Mouse (Mus musculus): Measurements from ENCODE around the gene Hnrnpll. TPM values are rescaled to one million over a fixed set of nuclear protein-coding genes. Genes with fewer than 3 reads are reported as not detected.

The Hnrnpll gene
- polyA plus RNA-seq, 1 experiment from 2014 or later = 86.7 TPM

- H3K36me3 ChIP-seq = no peaks in the 10 kb centered on the region
- peaks cover 17% of the 10 kb centered on the region for H3K4me1 ChIP-seq
- no peaks in the 10 kb centered on the region; the same call in 1 of the 2 replicates for H3K27me3 ChIP-seq (ENCODE audit: low read depth, poor library complexity, severe bottlenecking)
- WGBS = 36% methylated on average over 7 of the region's 7 CpGs
- no peaks in the 10 kb centered on the region for H3K9me3 ChIP-seq (replicated peaks)
- no peak overlapping the region for H3K4me3 ChIP-seq
- peak overlapping the region; percentile 59 for H3K27ac ChIP-seq (replicated peaks)
- DNase-seq (ENCODE audit: low spot score) = no peak
Measured at GRCm38 (mm10) chr17:79982548-79982947, 79.6 kb downstream of the Hnrnpll start.

DNA sequence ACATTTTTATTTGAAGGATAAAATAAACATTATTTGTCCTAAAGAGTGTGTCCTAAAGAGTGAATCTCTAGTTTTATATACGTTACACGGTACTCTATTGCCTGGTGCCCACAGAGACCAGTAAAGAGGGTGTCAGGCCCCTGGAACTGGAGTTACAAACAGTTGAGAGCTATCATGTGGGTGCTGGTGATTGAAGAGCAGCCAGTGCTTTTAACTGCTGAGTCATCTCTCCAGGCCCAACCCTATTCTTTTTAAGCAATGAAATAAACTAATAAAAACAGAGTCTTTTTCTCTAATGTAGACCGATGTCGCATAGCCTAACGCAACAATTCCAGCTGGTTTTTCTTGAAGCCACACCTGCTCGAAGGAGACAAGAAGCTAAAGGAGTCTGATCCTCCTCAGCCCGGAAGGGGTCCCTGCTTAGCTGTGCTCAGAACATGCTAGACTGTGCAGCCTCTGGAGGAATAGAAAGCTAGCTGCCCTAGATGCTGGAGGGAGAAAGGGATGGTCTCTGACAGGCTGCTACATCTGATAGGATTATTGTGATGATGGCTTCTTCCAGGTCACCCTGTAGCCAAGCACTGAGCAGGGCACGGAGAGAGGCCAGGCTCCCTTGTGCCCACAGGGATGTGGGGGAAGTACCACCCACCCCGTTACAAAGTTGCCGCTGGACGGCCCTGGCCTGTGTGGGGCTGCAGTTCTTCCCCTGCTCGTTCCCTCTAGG, 80.2 kb downstream of the Hnrnpll start:
- peak overlapping the region; percentile 59 for H3K27ac ChIP-seq (replicated peaks)
- peaks cover 18% of the 10 kb centered on the region for H3K4me1 ChIP-seq
- no peaks in the 10 kb centered on the region for H3K36me3 ChIP-seq
- 69% methylated on average over 12 of the region's 12 CpGs for WGBS
- H3K4me3 ChIP-seq = no peak overlapping the region
- DNase-seq (ENCODE audit: low spot score) = no peak
- no peaks in the 10 kb centered on the region; the same call in 1 of the 2 replicates for H3K27me3 ChIP-seq (ENCODE audit: low read depth, poor library complexity, severe bottlenecking)
- H3K9me3 ChIP-seq (replicated peaks) = no peaks in the 10 kb centered on the region

GRCm38 (mm10) chr17:79981348-79981747, 80.8 kb downstream of the Hnrnpll start:
- Histone ChIP-seq H3K4me3 (no peak overlapping the region), H3K27ac (replicated peaks) (no peak overlapping the region), H3K27me3 (ENCODE audit: low read depth, poor library complexity, severe bottlenecking) (no peaks in the 10 kb centered on the region; the same call in 1 of the 2 replicates), H3K9me3 (replicated peaks) (no peaks in the 10 kb centered on the region), H3K36me3 (no peaks in the 10 kb centered on the region), H3K4me1 (peaks cover 24% of the 10 kb centered on the region)
- WGBS = 76% methylated on average over 6 of the region's 6 CpGs
- no peak for DNase-seq (ENCODE audit: low spot score)

GRCm38 (mm10) chr17:79980421-79981120, 81.6 kb downstream of the Hnrnpll start:
- Histone ChIP-seq H3K4me1 (peaks cover 31% of the 10 kb centered on the region), H3K9me3 (replicated peaks) (no peaks in the 10 kb centered on the region), H3K4me3 (no peak overlapping the region), H3K36me3 (no peaks in the 10 kb centered on the region), H3K27me3 (ENCODE audit: low read depth, poor library complexity, severe bottlenecking) (no peaks in the 10 kb centered on the region; the same call in 1 of the 2 replicates), H3K27ac (replicated peaks) (no peak overlapping the region)
- no peak for DNase-seq (ENCODE audit: low spot score)
- 84% methylated on average over 10 of the region's 10 CpGs for WGBS

Other genes with a start within 250 kb of the Hnrnpll start
- 36.2 and 37.7 TPM in 2 replicates for gene Atl2, start 166.2 kb downstream of the Hnrnpll start, polyA plus RNA-seq (2016; fragmentation: Nextera tagmentation; extraction: Ambion mirVana)
- gene Galm, start 65.1 kb upstream of the Hnrnpll start, polyA plus RNA-seq (2016; fragmentation: Nextera tagmentation; extraction: Ambion mirVana) = 8.1 and 9.9 TPM in 2 replicates
- gene Srsf7, start 145.0 kb upstream of the Hnrnpll start, polyA plus RNA-seq (2016; fragmentation: Nextera tagmentation; extraction: Ambion mirVana) = 795 and 858 TPM in 2 replicates
- 0.06 and 0.19 TPM in 2 replicates for gene Ttc39d, start 145.1 kb upstream of the Hnrnpll start, polyA plus RNA-seq (2016; fragmentation: Nextera tagmentation; extraction: Ambion mirVana)
- gene Gemin6, start 162.1 kb upstream of the Hnrnpll start, polyA plus RNA-seq (2016; fragmentation: Nextera tagmentation; extraction: Ambion mirVana) = 50.6 and 66.2 TPM in 2 replicates
- gene Morn2, start 227.9 kb upstream of the Hnrnpll start, polyA plus RNA-seq (2016; fragmentation: Nextera tagmentation; extraction: Ambion mirVana) = 32.8 and 37.2 TPM in 2 replicates
- gene Dhx57, start 228.1 kb upstream of the Hnrnpll start, polyA plus RNA-seq (2016; fragmentation: Nextera tagmentation; extraction: Ambion mirVana) = 15.1 and 21.2 TPM in 2 replicates
- 0.26 and 0.44 TPM in 2 replicates for gene Arhgef33, start 245.1 kb upstream of the Hnrnpll start, polyA plus RNA-seq (2016; fragmentation: Nextera tagmentation; extraction: Ambion mirVana)